Mouse (Mus musculus) MEL (cell line): ENCODE results near the gene Dspp.

Experiments
- BHLHE40 ChIP-seq: IDR thresholded peaks from 2 replicates; pipeline ENCODE4 v1.6.1; 2012; ENCODE audit warnings: low read depth, mild to moderate bottlenecking, inconsistent platforms, low read length, improper control_type of control experiment, borderline replicate concordance
- CTCF ChIP-seq, 3 experiments: IDR thresholded peaks in 2 of 3; conservative IDR thresholded peaks in 1 of 3; 2 replicates each; pipeline ENCODE4 v1.5.1; 2011 to 2012; ENCODE audit warnings: low read length in 3 of 3, low read depth in 2 of 3, mild to moderate bottlenecking in 2 of 3, improper control_type of control experiment in 1 of 3, inconsistent platforms in 1 of 3, mixed read lengths in 1 of 3, moderate library complexity in 1 of 3; ENCODE audit not compliant: control insufficient read depth in 1 of 3, insufficient read depth in 1 of 3, poor library complexity in 1 of 3, severe bottlenecking in 1 of 3
- NELFE ChIP-seq: IDR thresholded peaks from 2 replicates; pipeline ENCODE4 v1.6.1; 2011; ENCODE audit warnings: low read depth, low read length, improper control_type of control experiment
- RCOR1 ChIP-seq: IDR thresholded peaks from 2 replicates; pipeline ENCODE4 v1.6.1; 2012; ENCODE audit warnings: low read depth, mild to moderate bottlenecking, inconsistent platforms, low read length, improper control_type of control experiment
- SIN3A ChIP-seq: IDR thresholded peaks from 2 replicates; pipeline ENCODE4 v1.6.1; 2012; ENCODE audit warnings: low read length, improper control_type of control experiment, inconsistent platforms
- TAL1 ChIP-seq: IDR thresholded peaks from 2 replicates; pipeline ENCODE4 v1.6.1; 2012; ENCODE audit warnings: mild to moderate bottlenecking, inconsistent platforms, low read length, moderate library complexity, mixed read lengths
- UBTF ChIP-seq: IDR thresholded peaks from 2 replicates; pipeline ENCODE4 v1.6.1; 2012; ENCODE audit warnings: low read depth, mild to moderate bottlenecking, inconsistent platforms, low read length, improper control_type of control experiment, moderate library complexity, borderline replicate concordance; ENCODE audit not compliant: insufficient read depth

DNA sequence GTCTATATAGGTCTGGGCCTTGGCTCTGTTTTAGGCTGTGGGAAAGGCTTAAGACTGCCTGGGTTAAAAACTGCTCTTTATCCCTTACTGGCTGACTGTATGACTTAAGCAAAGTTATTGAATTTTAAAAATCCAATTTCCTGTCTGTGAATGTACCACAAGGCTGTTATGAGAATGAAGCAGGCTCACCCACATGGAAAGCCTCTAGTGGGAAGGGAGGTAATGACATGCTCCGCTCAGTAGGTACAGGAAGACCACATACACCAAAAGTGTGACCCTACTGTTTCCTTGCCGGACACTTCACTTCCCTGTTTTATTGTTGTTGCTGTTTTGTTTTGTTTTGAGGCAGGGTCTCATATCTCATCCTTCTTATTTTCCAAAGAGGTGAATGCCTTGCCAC, 29.4 kb upstream of the Dspp start:
- TF ChIP-seq SIN3A (no peak), UBTF (no peak), CTCF (IDR thresholded peaks at IDR 0.05 in 2 of 3, conservative IDR thresholded peaks at IDR 0.05 in 1 of 3; ENCODE audit: control insufficient read depth in 1 of 3, insufficient read depth in 1 of 3, low read depth in 2 of 3, low read length in 3 of 3, poor library complexity in 1 of 3, severe bottlenecking in 1 of 3) (no peak), NELFE (no peak), RCOR1 (no peak), BHLHE40 (no peak), TAL1 (no peak)
